Mouse (Mus musculus) embryo, embryonic 11.5 days (tissue): Measurements from ENCODE around the gene B3gnt9.

Experiments
- DNase-seq: peaks from one replicate; pipeline ENCODE4 v3.0.0-alpha.2; 2012; ENCODE audit warnings: low read depth, low spot score

The B3gnt9 gene

DNA sequence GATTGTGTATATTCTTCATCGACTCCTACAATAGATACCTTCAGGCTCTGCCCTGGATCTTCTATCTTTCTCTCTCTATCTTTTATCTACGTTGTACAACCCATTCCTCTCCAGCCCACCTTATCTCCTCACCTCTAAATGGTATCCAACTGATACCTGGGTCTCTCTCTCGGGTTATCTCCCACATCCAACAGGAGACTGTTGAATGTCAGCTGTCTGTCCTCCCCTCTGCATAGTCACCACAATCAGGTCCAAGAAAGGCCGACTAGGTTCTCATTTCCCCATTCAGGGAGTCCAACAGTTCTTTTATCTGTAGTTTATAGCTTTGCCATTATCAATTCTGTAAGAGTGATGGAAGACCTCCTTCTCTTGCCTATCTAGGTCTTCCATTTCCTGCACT, 27.3 kb upstream of the B3gnt9 start:
- no peak for DNase-seq

GRCm38 (mm10) chr8:105281821-105282220, 26.9 kb upstream of the B3gnt9 start:
- no peak for DNase-seq

DNA sequence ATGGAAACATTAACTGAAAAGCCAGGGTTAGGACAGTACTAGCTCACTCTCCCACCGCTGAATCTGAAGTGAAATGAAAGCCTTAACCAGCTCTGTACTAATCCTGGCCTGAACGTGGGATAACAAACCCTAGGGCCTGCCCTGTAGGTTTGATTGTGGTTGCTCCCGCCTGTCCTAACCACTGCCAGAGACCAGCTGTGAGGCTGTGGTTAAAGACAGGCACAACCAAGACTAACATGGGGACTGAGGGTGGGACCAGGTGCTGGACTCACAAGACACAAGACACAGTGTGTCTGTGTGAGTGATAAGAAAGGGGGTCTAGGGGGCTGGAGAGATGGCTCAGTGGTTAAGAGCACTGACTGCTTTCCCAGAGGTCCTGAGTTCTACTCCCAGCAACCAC, 25.6 kb upstream of the B3gnt9 start:
- no peak for DNase-seq

- no peak for DNase-seq
These were observed 24.0 kb upstream of the B3gnt9 start for GRCm38 (mm10) chr8:105278911-105279334.

DNA sequence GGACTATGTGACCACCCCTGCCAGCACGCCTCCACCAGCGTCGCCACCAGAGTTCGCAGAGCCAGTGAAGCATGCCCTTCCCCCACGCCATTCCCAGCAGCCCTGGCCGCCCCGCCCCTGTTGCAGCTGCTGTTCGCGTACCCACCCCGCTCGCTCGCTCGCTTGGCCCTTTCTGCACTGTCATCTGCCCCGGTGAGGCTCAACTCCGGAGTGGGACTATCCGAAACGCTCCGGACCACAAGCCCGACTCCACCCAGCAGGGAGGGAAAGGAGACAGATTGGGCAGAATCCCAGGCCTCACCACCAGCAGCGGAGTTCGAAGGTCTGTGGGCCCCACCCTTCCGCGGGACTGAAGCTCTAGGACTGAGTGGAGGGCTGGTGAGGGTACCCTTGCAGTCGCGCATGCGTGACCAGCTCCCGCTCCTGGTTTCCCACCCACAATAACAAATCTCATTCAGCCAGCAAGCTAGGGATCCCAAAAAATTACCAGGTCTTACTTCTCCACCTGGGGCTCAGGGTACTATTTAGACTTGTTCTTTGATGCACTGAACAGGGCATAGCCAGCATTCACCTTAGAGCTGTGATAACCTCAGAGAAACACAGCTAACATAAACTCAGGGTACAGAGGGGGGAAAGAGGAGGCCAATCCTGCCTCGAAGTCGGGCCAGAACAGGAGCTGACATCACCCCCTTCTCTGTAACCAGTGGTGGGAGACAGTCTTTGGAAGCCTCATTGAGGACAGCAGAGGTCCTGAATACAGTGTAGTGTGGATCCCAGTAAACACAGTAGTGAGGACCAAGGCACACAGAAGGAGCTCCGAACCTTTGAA, 21.6 kb upstream of the B3gnt9 start:
- no peak for DNase-seq

DNA sequence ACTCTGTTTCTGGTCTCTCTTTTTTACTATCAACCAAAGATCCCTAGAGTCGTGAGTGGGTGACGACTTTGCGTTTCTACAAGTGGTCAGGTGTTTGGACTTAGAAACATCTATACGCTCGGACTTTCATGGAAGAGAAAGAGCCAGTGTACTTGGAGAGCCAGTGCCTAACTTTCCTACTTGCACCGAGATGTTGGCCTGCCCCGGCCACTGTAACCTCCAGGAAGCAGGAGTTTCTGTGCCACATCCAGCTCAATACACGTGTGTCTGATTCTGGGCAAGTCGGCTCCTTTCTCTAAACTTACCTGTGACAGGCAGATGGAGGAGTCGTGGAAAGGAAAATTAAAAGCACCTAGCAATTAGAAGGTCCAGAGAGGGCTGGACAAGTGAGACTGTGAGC, 20.9 kb upstream of the B3gnt9 start, which contains the start of gene Nol3:
Gene Nol3, plus strand, starts transcription at position 301 of the 400 bp plus-strand sequence.
- no peak for DNase-seq

DNA sequence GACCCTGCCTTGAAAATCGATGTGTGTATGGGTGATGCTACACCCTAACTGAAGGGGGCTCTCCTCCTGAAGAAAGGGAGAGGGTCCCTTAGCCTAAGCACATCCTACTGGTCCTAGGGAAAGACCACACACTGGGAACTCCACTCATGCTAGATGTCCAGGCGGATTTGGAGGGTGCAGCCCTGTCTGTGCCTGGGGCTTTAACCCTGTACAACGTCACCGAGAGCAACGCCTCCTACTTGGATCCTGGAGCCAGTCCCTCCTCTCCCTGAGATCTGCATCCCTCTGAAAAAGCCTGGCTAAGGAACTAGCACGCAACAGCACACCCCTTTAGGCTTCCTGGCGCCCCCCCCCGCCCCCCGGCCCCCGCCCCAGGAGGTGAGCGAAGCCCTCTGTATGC, 20.4 kb upstream of the B3gnt9 start:
- no peak for DNase-seq

GRCm38 (mm10) chr8:105270916-105271186, 15.9 kb upstream of the B3gnt9 start:
- no peak for DNase-seq

DNA sequence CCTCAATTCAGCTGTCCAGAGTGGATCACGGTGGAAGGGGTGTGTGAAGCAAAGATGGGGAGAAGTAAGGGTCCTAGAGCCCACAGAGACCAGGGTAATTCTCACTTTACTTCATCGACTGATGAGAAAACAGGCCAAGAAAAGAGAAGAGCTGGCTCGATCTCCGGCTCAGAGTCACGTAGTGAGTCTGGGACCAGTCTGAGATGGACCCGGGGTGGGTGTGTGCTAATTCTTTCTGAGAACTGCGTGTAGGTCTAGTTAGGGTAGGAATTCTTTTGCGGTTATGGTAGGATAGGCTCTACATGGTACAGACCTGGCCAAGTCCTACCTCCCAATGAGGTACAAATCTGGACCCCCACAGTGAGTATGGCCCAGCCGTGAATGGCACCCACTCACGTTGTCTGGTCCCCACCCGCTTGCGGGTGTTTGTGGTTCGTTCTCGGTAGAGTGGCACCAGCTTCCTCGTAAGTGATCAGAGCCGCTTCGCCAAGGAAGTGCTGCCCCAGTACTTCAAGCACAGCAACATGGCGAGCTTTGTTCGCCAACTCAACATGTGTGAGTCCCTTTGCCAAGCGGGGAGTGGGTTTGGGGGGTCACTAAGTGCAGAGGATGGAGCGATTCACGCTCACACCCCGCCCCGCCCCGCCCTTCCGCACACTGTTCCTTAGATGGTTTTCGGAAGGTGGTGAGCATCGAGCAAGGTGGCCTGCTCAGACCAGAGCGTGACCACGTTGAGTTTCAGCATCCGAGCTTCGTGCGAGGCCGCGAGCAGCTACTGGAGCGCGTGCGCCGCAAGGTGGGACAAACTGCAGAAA, 15.4 kb upstream of the B3gnt9 start:
- no peak for DNase-seq

DNA sequence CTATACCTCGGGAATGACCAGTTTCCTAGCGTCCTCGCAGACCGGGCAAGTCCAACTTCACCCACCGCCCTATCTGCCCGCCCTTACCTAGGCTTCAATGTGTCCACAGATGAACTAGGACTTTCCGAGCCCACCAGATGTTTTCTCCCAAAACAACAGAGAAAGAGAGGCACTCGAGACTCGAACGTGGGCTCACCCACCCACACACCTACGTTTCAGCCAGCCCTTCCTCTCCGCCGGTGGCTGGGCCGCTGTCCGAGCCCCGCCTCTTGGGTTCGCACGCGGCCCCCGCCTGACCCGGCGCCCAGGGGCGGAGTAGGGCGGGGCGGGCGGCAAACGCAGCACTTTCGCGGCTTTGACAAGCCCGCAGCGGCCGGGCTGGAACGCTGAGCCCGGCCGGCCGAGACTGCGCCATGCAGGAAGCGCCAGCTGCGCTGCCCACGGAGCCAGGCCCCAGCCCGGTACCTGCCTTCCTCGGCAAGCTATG, 14.6 kb upstream of the B3gnt9 start, which contains the start of gene Hsf4:
Gene Hsf4, plus strand, starts transcription at position 341 of the 487 bp plus-strand sequence.
- no peak for DNase-seq

GRCm38 (mm10) chr8:105269075-105269458, 14.1 kb upstream of the B3gnt9 start:
- no peak for DNase-seq

DNA sequence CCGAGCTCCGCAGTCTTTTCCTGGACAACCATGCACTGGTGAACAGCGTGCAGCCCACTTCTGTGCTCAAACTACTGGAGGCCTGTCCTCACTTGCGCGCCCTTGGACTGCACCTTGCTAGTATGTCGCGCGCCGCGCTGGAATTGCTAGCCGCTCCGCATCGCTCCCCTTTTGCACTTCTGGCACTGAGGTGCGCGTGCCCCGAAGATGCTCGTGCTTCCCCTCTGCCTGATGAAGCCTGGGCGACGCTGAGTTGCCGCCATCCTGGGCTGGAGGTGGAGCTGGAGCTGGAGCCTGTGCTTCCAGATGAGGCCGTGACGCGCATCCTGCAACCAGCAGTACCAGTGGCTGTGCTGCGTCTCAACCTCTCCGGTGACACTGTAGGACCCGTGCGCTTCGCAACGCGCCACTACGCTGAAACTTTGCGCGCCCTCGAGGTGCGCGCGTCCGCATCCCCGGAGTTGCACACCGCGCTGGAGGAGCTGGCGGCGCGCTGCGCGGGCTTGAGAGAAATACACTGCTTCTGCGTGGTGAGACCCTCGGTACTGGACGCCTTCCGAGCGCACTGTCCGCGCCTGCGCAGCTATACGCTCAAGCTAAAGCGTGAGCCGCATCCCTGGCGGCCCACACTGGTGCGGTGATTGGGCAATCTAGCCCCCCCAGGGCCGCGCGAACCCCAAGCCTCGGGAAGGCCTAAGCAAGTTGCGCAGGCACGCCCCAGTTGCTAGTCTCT, 13.6 kb upstream of the B3gnt9 start:
- DNase-seq, result no peak

DNA sequence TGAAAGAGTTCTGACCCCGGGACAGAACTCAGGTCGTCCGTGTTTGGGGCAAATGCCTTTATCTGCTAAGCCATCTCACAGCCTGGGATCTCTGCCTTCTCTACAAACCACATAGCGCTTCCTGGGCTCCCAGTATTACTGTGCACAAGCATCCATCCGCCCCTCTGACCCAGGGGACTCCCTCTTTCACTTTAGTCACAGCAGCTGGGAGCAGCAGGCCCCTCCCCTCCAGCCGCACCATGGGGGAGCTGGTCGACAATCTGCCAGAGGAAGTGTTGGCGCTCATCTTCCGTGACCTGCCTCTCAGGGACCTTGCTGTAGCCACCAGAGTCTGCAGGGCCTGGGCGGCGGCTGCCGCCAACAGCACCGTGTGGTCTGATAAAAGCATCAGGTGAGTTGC, 11.8 kb upstream of the B3gnt9 start:
- no peak for DNase-seq

DNA sequence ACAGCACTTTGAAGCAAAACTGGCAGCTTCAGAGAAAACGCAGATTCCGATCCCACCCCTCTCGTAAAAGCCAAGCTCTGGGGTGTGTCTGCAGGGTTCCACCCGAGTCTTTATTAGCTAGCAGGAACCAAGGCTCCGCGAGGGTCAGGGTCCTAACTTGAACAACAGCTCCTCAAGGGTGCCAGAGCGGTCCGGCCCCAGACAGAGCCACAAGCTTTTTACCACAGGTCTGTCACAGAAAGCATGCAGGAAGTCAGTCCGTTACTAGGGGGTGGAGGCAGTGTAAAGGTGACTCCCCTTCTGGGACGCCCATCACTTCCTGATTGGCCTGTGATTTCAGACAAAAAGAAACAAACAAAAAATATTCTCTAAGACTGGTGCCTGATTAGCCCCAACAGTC, 10.2 kb upstream of the B3gnt9 start:
- DNase-seq, result no peak

GRCm38 (mm10) chr8:105264024-105264982, 9.3 kb upstream of the B3gnt9 start, which contains the start of the genes Tradd and Fbxl8:
Gene Tradd (minus strand): TSS chr8:105264609.
Gene Fbxl8 (plus strand): TSS chr8:105264648.
- no peak for DNase-seq

GRCm38 (mm10) chr8:105263244-105263912, 8.4 kb upstream of the B3gnt9 start:
- no peak for DNase-seq

DNA sequence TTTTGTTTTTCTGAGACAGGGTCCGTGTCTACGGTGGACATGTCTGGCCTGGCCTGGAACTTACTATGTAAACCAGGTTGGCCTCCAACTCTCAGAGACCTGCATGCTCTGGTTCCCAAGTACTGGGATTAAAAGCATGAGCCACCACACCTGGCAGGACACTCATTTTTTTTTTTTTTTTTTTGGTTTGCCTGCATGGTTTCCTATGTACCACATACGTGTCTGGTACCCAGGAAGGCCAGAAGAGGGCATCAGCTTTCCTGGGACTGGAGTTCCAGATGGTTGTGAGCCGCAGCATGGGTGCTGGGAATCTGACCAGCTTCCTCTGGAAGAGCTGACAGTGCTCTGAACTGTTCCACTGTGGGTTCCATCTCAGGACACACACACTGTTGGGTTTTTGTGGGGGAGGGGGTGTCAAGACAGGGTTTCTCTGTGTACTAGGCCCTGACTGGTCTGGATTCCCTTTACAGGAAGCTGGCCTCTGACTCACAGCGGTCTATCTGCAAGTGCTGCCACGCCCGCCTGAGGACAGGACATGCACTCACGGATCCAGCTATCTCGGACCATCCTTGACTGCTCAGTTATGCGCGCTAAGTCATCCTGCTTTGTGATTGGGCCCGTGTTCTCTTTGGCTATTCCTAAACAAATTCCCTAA, 6.5 kb upstream of the B3gnt9 start:
- no peak for DNase-seq

DNA sequence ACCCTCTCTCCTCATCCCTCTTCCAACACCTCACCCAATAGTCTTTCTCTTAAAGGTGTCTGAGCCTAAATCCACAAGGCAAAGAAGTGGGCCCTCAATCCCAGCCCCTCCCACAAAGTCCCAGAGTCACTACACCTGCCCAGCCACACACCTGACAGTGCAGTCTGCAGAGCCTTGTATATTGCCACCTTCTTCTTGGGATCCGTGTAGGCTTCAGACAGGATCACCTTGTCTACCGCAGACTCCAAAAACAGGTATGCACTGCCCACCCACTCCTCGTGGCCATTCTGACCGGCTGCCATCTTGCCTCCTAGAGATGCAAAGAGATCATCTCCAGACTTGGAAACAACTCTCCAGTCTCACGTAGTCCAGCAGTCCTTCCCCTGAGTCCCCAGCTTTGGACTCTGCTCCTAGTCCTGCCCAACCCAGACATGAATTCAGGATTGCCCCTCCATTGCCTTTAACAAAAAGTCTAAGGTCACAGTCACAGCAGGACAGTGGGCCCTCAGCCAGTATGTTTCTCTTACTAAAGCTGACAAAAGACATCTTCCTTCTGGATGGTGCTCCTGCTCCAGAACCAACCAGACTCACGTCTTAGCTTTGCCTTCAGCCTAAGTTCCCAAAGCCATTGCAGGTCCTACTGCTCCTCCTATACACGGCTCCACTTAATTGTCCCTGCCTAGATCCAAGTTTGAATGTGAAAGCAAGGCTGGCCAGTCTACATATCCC, 5.6 kb upstream of the B3gnt9 start:
- no peak for DNase-seq

DNA sequence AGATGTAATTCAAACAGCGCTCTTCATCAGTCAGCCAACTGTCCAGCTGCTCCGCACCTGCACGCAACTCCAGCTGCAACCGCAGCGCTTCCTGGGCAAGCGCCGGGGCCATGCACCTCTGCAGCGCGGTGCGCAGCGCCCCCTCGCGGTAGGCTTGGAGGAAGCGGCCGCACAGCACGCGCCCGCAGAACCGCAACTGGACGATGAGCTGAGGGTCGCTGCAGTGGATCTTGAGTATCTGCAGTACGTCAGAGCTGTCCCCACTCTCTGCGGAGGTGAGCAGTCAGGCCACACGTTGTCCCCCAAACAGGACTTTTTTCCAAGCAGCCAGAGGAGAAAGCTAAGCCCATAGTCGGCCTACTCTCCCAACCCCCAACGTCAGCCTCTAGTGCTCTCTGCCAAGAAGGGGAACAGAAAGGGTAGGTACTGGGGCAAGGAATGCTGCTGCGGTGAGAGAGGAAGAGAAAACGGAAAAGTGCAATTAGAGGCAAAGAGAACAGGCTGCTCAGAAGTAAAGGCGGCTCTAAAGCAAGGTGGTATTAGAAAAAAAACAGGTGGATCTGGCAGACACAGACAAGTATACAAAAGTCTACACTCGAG, 4.9 kb upstream of the B3gnt9 start:
- no peak for DNase-seq
